Mouse (Mus musculus) Muller cell, postnatal 12 days (primary cell): ENCODE results near the gene Cgn.

Experiments used
- DNase-seq: peaks from one replicate; pipeline ENCODE4 v3.0.0-alpha.2; 2015; ENCODE audit errors: inconsistent ontology term

Cgn gene

GRCm38 (mm10) chr3:94786367-94786835 is at the start of gene Cgn:
Cgn (minus strand) TSS chr3:94786492.
- DNase-seq, result peak; percentile 97

- DNase-seq, result no peak
These were observed 49.1 kb upstream of the Cgn start for GRCm38 (mm10) chr3:94835396-94835795.

- no peak for DNase-seq
These were observed 47.1 kb upstream of the Cgn start for GRCm38 (mm10) chr3:94833358-94833757.

GRCm38 (mm10) chr3:94832701-94833100 is 46.4 kb upstream of the Cgn start:
- no peak for DNase-seq

GRCm38 (mm10) chr3:94832100-94832499 is 45.8 kb upstream of the Cgn start:
- no peak for DNase-seq

- DNase-seq, result no peak
These were observed 37.8 kb upstream of the Cgn start for GRCm38 (mm10) chr3:94824110-94824509.

- no peak for DNase-seq
These were observed 35.8 kb upstream of the Cgn start for GRCm38 (mm10) chr3:94822082-94822481.

GRCm38 (mm10) chr3:94821008-94821638 is 34.8 kb upstream of the Cgn start:
- DNase-seq, result peak; percentile 74

- DNase-seq, result peak; percentile 70
These were observed 33.4 kb upstream of the Cgn start for GRCm38 (mm10) chr3:94819452-94820425.

GRCm38 (mm10) chr3:94817731-94818130 is 31.4 kb upstream of the Cgn start:
- no peak for DNase-seq

GRCm38 (mm10) chr3:94815603-94816002 is 29.3 kb upstream of the Cgn start:
- DNase-seq, result no peak

- no peak for DNase-seq
These were observed 28.4 kb upstream of the Cgn start for GRCm38 (mm10) chr3:94814663-94815062.

GRCm38 (mm10) chr3:94814063-94814462 is 27.8 kb upstream of the Cgn start:
- no peak for DNase-seq

GRCm38 (mm10) chr3:94813651-94814050 is 27.4 kb upstream of the Cgn start:
- no peak for DNase-seq

- no peak for DNase-seq
These were observed 25.3 kb upstream of the Cgn start for GRCm38 (mm10) chr3:94811628-94812027.

GRCm38 (mm10) chr3:94808296-94808695 is 22.0 kb upstream of the Cgn start:
- DNase-seq, result no peak

GRCm38 (mm10) chr3:94804976-94805375 is 18.7 kb upstream of the Cgn start:
- no peak for DNase-seq

GRCm38 (mm10) chr3:94804146-94804545 is 17.9 kb upstream of the Cgn start:
- peak; percentile 97 for DNase-seq

- no peak for DNase-seq
These were observed 9.9 kb upstream of the Cgn start for GRCm38 (mm10) chr3:94796181-94796580.

- no peak for DNase-seq
These were observed 9.4 kb upstream of the Cgn start for GRCm38 (mm10) chr3:94795596-94796140.

GRCm38 (mm10) chr3:94794359-94794758 is 8.1 kb upstream of the Cgn start:
- no peak for DNase-seq

- no peak for DNase-seq
These were observed 7.4 kb upstream of the Cgn start for GRCm38 (mm10) chr3:94793672-94794071.
